Mouse (Mus musculus): ENCODE measurements around the gene Pik3c2b. TPM values are rescaled to one million over a fixed set of nuclear protein-coding genes. Genes with fewer than 3 reads are reported as not detected.

The Pik3c2b gene
- polyA plus RNA-seq, 1 experiment from 2014 or later = 6.4 TPM

- Histone ChIP-seq H3K4me1 (ENCODE audit: control insufficient read depth, insufficient read depth, low read length) (no peaks in the 10 kb centered on the region), H3K27me3 (ENCODE audit: control insufficient read depth, insufficient read depth, low read length) (no peaks in the 10 kb centered on the region), H3K4me3 (ENCODE audit: low read depth, low read length) (no peak overlapping the region), H3K9ac (ENCODE audit: low read length) (no peak overlapping the region), H3K36me3 (ENCODE audit: control insufficient read depth, insufficient read depth, low read length) (no peaks in the 10 kb centered on the region), H3K27ac (replicated peaks; ENCODE audit: low read depth, low read length) (no peak overlapping the region), H3K4me2 (ENCODE audit: low read depth, severe bottlenecking) (no peak overlapping the region), H3K9me3 (ENCODE audit: control insufficient read depth, low read length) (no peaks in the 10 kb centered on the region)
- DNase-seq (ENCODE audit: low spot score) (no peak), ATAC-seq (ENCODE audit: insufficient number of reproducible peaks, low FRiP score, low TSS enrichment, low read depth) (no peak)
- 87% methylated on average over 9 of the region's 9 CpGs for WGBS
Measured at GRCm38 (mm10) chr1:133125640-133126364, 80.3 kb downstream of the Pik3c2b start.

DNA sequence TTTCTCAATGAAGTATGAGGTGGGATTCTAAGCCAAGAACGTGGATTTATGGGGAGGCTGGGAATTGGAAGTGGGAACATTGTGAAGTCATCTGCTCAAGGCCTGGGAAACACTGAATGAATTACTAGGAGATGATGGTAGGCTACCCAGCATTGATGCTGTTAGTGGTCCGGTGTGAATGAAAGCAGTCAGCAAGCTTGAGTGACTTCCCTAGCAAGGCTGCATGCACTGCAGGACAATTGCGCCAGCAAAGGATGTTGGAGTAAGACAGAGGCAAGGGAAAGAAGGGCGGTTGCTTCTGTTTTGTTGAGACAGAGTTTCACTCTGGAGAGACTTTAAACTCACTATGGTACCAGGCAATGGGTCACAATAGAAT is 80.9 kb downstream of the Pik3c2b start:
- no peaks in the 10 kb centered on the region for H3K27me3 ChIP-seq (ENCODE audit: control insufficient read depth, insufficient read depth, low read length)
- no peak overlapping the region for H3K4me3 ChIP-seq (ENCODE audit: low read depth, low read length)
- H3K36me3 ChIP-seq (ENCODE audit: control insufficient read depth, insufficient read depth, low read length) = no peaks in the 10 kb centered on the region
- H3K9ac ChIP-seq (ENCODE audit: low read length) = no peak overlapping the region
- no peak overlapping the region for H3K4me2 ChIP-seq (ENCODE audit: low read depth, severe bottlenecking)
- H3K9me3 ChIP-seq (ENCODE audit: control insufficient read depth, low read length) = no peaks in the 10 kb centered on the region
- DNase-seq (ENCODE audit: low spot score) (no peak), ATAC-seq (ENCODE audit: insufficient number of reproducible peaks, low FRiP score, low TSS enrichment, low read depth) (no peak)
- no peak overlapping the region for H3K27ac ChIP-seq (replicated peaks; ENCODE audit: low read depth, low read length)
- 75% methylated on average over 4 of the region's 4 CpGs for WGBS
- no peaks in the 10 kb centered on the region for H3K4me1 ChIP-seq (ENCODE audit: control insufficient read depth, insufficient read depth, low read length)

DNA sequence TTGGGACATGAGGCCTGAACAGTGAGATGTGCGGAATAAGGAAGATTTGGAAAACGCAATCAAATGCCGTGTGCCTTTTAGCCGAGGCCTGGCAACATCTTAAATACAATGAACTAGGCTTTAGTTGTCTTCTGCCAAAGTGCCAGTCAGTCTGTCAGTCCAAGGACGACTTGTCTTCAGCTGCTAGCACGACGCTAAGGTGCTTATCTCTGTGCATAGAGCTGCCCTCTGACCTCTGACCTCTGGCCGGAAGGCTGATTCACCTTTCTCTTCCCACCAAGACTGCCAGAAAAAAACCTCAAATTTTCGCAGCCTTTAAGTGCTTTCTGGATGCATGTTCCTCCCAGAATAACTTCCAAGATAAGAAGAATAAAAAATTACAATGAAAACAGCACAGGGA is 81.9 kb downstream of the Pik3c2b start:
- ATAC-seq (ENCODE audit: insufficient number of reproducible peaks, low FRiP score, low TSS enrichment, low read depth) (no peak), DNase-seq (ENCODE audit: low spot score) (no peak)
- Histone ChIP-seq H3K9ac (ENCODE audit: low read length) (no peak overlapping the region), H3K27ac (replicated peaks; ENCODE audit: low read depth, low read length) (no peak overlapping the region), H3K4me1 (ENCODE audit: control insufficient read depth, insufficient read depth, low read length) (no peaks in the 10 kb centered on the region; the same call in 1 of the 2 replicates), H3K4me2 (ENCODE audit: low read depth, severe bottlenecking) (no peak overlapping the region), H3K4me3 (ENCODE audit: low read depth, low read length) (no peak overlapping the region), H3K36me3 (ENCODE audit: control insufficient read depth, insufficient read depth, low read length) (no peaks in the 10 kb centered on the region), H3K9me3 (ENCODE audit: control insufficient read depth, low read length) (no peaks in the 10 kb centered on the region), H3K27me3 (ENCODE audit: control insufficient read depth, insufficient read depth, low read length) (no peaks in the 10 kb centered on the region)
- 60% methylated on average over 9 of the region's 9 CpGs for WGBS

DNA sequence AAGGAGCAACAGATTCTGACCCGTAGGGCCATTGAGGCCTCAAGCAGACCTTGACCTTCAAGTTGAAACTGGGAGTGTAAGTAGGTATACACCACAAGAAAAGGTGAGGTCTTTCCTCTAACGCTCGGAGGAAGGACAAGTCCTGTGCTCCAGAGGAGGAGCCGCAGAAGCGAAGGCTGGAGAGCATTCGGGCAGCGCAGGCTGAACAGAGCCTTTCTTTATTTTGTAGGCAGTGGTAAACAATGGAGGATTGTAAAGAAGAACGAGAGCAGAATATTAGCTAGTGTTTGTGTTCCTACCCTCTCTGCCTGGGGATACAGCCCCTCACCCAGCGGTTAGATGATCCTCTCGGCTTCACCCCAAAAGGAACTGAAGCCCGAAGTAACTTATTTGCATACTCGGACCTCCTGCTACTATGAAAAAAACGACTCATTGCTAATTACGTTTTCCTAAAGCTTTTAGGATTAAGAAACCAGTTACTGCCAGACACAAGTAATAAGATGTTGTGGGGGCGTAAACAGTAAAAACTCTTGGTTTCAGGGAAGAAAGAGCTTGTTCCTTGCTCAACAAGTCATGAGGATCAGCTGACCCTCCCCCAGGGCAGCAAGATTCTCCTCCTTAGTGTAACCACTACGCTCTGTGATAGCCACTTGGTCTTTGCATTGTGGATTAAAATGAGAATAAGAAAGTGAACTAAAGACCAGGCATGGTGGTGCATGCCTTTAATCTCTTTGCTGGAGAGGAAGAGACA is 84.2 kb downstream of the Pik3c2b start:
- Histone ChIP-seq H3K27ac (replicated peaks; ENCODE audit: low read depth, low read length) (no peak overlapping the region), H3K27me3 (ENCODE audit: control insufficient read depth, insufficient read depth, low read length) (no peaks in the 10 kb centered on the region), H3K4me2 (ENCODE audit: low read depth, severe bottlenecking) (no peak overlapping the region), H3K36me3 (ENCODE audit: control insufficient read depth, insufficient read depth, low read length) (peaks cover 2% of the 10 kb centered on the region), H3K9me3 (ENCODE audit: control insufficient read depth, low read length) (no peaks in the 10 kb centered on the region), H3K4me3 (ENCODE audit: low read depth, low read length) (no peak overlapping the region), H3K9ac (ENCODE audit: low read length) (no peak overlapping the region), H3K4me1 (ENCODE audit: control insufficient read depth, insufficient read depth, low read length) (peaks cover 16% of the 10 kb centered on the region; the same call in 1 of the 2 replicates)
- DNase-seq (ENCODE audit: low spot score) = no peak
- ATAC-seq (ENCODE audit: insufficient number of reproducible peaks, low FRiP score, low TSS enrichment, low read depth) = no peak
- WGBS = 32% methylated on average over 16 of the region's 16 CpGs

DNA sequence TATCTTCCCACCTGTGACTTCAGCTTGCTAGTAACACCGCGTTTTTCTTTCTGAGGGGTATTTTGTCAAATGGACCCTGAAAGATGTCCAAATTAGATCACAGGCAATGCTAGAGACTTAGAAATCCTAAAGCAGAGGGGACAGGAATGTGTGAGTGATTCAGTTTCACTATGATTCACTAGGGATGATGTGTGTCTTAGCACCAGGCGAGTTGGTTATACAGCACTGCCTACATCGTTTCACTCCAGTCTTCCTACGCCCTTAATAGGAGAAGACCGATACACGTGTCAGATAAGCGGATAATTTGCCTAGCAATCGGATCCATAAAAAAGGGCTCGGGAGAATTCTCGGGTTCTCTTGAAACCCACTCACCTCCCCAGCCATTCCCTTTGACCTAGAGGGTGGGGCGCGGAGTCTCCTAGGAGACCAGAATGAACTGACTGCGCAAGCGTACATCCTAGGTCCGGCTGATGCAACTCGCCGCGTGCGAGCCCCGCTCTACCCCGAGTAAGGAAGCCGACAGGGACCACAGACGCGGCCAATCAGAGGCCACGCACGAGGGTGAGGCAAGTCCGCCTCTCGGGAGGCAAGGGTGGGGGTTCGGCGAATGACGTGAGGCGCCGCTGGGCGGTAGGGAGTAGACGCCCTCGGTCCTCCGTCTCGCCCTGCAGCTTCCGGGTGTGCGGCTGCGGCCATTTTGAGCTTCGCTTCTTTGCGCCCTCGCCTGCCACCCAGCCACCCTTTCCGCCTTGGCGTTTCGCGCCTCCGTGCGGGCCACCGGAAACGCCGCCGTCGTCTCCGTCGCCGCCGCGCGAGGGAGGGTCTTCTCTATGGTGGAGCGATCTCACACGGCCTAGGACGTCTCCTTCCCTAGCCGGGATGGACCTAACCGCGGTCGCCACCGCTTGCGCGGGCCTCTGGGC is 85.4 kb downstream of the Pik3c2b start, which contains the start of gene Ppp1r15b:
TSS of gene Ppp1r15b (plus strand) at position 506 of the 923 bp plus-strand sequence.
- peak within 1 kb of the TSS; percentile 98 for H3K4me3 ChIP-seq (ENCODE audit: low read depth, low read length)
- H3K4me1 ChIP-seq (ENCODE audit: control insufficient read depth, insufficient read depth, low read length) = peaks cover 21% of the 10 kb centered on the region
- WGBS = 1% methylated on average over 72 of the region's 72 CpGs
- H3K27ac ChIP-seq (replicated peaks; ENCODE audit: low read depth, low read length) = peak within 1 kb of the TSS; percentile 89
- no peaks in the 10 kb centered on the region for H3K27me3 ChIP-seq (ENCODE audit: control insufficient read depth, insufficient read depth, low read length)
- peak within 1 kb of the TSS; percentile 93 for H3K9ac ChIP-seq (ENCODE audit: low read length)
- DNase-seq (ENCODE audit: low spot score) = peak; percentile 98
- H3K9me3 ChIP-seq (ENCODE audit: control insufficient read depth, low read length) = no peaks in the 10 kb centered on the region
- peak within 1 kb of the TSS; percentile 99 for H3K4me2 ChIP-seq (ENCODE audit: low read depth, severe bottlenecking)
- ATAC-seq (ENCODE audit: insufficient number of reproducible peaks, low FRiP score, low TSS enrichment, low read depth) = peak; percentile 98
- peaks cover 4% of the 10 kb centered on the region for H3K36me3 ChIP-seq (ENCODE audit: control insufficient read depth, insufficient read depth, low read length)

DNA sequence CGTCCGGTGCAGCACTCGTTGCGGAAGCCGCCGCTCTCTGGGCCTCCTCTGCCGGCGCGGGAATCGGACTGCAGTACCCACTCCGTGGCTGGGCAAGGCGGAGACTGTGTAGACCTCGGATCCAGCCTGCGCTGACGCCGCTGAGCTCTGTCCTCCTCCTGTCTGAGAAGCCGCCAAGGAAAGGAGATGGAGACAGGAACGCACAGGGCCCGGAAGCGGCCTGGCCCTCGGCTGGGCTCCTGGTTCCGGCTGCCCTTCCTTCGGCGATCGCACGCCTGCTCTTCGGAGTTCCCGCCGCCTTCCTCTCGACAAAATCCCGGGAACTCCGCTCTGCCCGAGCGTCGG is 86.1 kb downstream of the Pik3c2b start:
- no peak for ATAC-seq (ENCODE audit: insufficient number of reproducible peaks, low FRiP score, low TSS enrichment, low read depth)
- WGBS = under 1% methylated on average over 35 of the region's 35 CpGs

GRCm38 (mm10) chr1:133131936-133132335 is 86.5 kb downstream of the Pik3c2b start:
- peak overlapping the region; percentile 98 for H3K4me3 ChIP-seq (ENCODE audit: low read depth, low read length)
- H3K4me1 ChIP-seq (ENCODE audit: control insufficient read depth, insufficient read depth, low read length) = peaks cover 21% of the 10 kb centered on the region
- under 1% methylated on average over 11 of the region's 11 CpGs for WGBS
- H3K9me3 ChIP-seq (ENCODE audit: control insufficient read depth, low read length) = no peaks in the 10 kb centered on the region
- no peaks in the 10 kb centered on the region for H3K27me3 ChIP-seq (ENCODE audit: control insufficient read depth, insufficient read depth, low read length)
- DNase-seq (ENCODE audit: low spot score) (no peak), ATAC-seq (ENCODE audit: insufficient number of reproducible peaks, low FRiP score, low TSS enrichment, low read depth) (no peak)
- peaks cover 11% of the 10 kb centered on the region for H3K36me3 ChIP-seq (ENCODE audit: control insufficient read depth, insufficient read depth, low read length)
- H3K27ac ChIP-seq (replicated peaks; ENCODE audit: low read depth, low read length) = peak overlapping the region; percentile 89
- H3K4me2 ChIP-seq (ENCODE audit: low read depth, severe bottlenecking) = peak overlapping the region; percentile 99
- peak overlapping the region; percentile 93 for H3K9ac ChIP-seq (ENCODE audit: low read length)

More for the DNA sequence above, 86.1 kb downstream of the Pik3c2b start:
- peaks cover 7% of the 10 kb centered on the region for H3K36me3 ChIP-seq (ENCODE audit: control insufficient read depth, insufficient read depth, low read length)
- H3K27me3 ChIP-seq (ENCODE audit: control insufficient read depth, insufficient read depth, low read length) = no peaks in the 10 kb centered on the region
- DNase-seq (ENCODE audit: low spot score) = no peak
- peak overlapping the region; percentile 89 for H3K27ac ChIP-seq (replicated peaks; ENCODE audit: low read depth, low read length)
- peaks cover 21% of the 10 kb centered on the region for H3K4me1 ChIP-seq (ENCODE audit: control insufficient read depth, insufficient read depth, low read length)
- peak overlapping the region; percentile 93 for H3K9ac ChIP-seq (ENCODE audit: low read length)
- H3K9me3 ChIP-seq (ENCODE audit: control insufficient read depth, low read length) = no peaks in the 10 kb centered on the region
- H3K4me2 ChIP-seq (ENCODE audit: low read depth, severe bottlenecking) = peak overlapping the region; percentile 99
- peak overlapping the region; percentile 98 for H3K4me3 ChIP-seq (ENCODE audit: low read depth, low read length)

Measured in limb, embryonic 11.5 days (tissue).